Mouse (Mus musculus) myocyte (in vitro differentiated cells): Measurements from ENCODE around the gene Cebpb.

Source experiments
- CEBPB ChIP-seq: IDR thresholded peaks from 2 replicates; pipeline ENCODE4 v1.6.1; 2011; ENCODE audit warnings: mild to moderate bottlenecking, moderate library complexity; ENCODE audit not compliant: poor library complexity, insufficient read depth, severe bottlenecking
- E2F4 ChIP-seq: IDR thresholded peaks from one replicate; pipeline ENCODE4 v1.6.1; 2011; ENCODE audit warnings: mild to moderate bottlenecking, control low read depth, moderate library complexity; ENCODE audit not compliant: insufficient read depth
- MAX ChIP-seq: IDR thresholded peaks from one replicate; pipeline ENCODE4 v1.6.1; 2011; ENCODE audit warnings: low read depth, mild to moderate bottlenecking, control low read depth
- MYOD1 ChIP-seq, 3 experiments: IDR thresholded peaks; one replicate each; pipeline ENCODE4 v1.6.1; 2011; ENCODE audit warnings: control low read depth in 2 of 3, low read depth in 2 of 3, mild to moderate bottlenecking in 2 of 3, moderate library complexity in 1 of 3; ENCODE audit not compliant: insufficient read length in 2 of 3, control insufficient read depth in 1 of 3
- MYOG ChIP-seq, 3 experiments: IDR thresholded peaks; one replicate each; pipeline ENCODE4 v1.6.1; 2011; ENCODE audit warnings: control low read depth in 2 of 3, low read depth in 2 of 3, mild to moderate bottlenecking in 2 of 3; ENCODE audit not compliant: insufficient read length in 2 of 3, control insufficient read depth in 1 of 3, insufficient read depth in 1 of 3
- POLR2A ChIP-seq: IDR thresholded peaks from one replicate; pipeline ENCODE4 v1.6.1; 2011; ENCODE audit warnings: low read depth, mild to moderate bottlenecking, control low read depth, moderate library complexity; ENCODE audit not compliant: insufficient read length
- POLR2AphosphoS2 ChIP-seq: IDR thresholded peaks from one replicate; pipeline ENCODE4 v1.6.1; 2011; ENCODE audit warnings: low read depth, control low read depth; ENCODE audit not compliant: insufficient read length
- REST ChIP-seq: IDR thresholded peaks from one replicate; pipeline ENCODE4 v1.6.1; 2011; ENCODE audit warnings: mild to moderate bottlenecking, control low read depth, moderate library complexity; ENCODE audit not compliant: insufficient read depth, insufficient read length
- SRF ChIP-seq: IDR thresholded peaks from one replicate; pipeline ENCODE4 v1.6.1; 2011; ENCODE audit warnings: low read depth; ENCODE audit not compliant: control insufficient read depth, insufficient read length
- TCF12 ChIP-seq: IDR thresholded peaks from one replicate; pipeline ENCODE4 v1.6.1; 2011; ENCODE audit warnings: mild to moderate bottlenecking, control low read depth; ENCODE audit not compliant: poor library complexity, insufficient read depth, severe bottlenecking
- USF1 ChIP-seq: IDR thresholded peaks from one replicate; pipeline ENCODE4 v1.6.1; 2011; ENCODE audit warnings: low read depth, mild to moderate bottlenecking, control low read depth, moderate library complexity

- TF ChIP-seq MYOG (IDR thresholded peaks at IDR 0.05; ENCODE audit: control insufficient read depth in 1 of 3, insufficient read depth in 1 of 3, insufficient read length in 2 of 3, low read depth in 2 of 3) (no peak), POLR2A (no peak), POLR2AphosphoS2 (no peak), MAX (no peak), USF1 (no peak), CEBPB (no peak), MYOD1 (IDR thresholded peaks at IDR 0.05; ENCODE audit: control insufficient read depth in 1 of 3, insufficient read length in 2 of 3, low read depth in 2 of 3) (no peak), REST (no peak), E2F4 (no peak), SRF (no peak), TCF12 (no peak)
These were observed 32.6 kb downstream of the Cebpb start for GRCm38 (mm10) chr2:167721159-167721882.
